Mouse (Mus musculus): ENCODE measurements around the gene Gnb1.

Gnb1 gene

GRCm38 (mm10) chr4:155485521-155485920 is 5.6 kb upstream of the Gnb1 start:
- no peak for DNase-seq (ENCODE audit: low spot score)

GRCm38 (mm10) chr4:155487746-155488145 is 3.4 kb upstream of the Gnb1 start:
- no peak for DNase-seq (ENCODE audit: low spot score)

- peak; percentile 42 for DNase-seq (ENCODE audit: low spot score)
Measured at GRCm38 (mm10) chr4:155488232-155489025, 2.7 kb upstream of the Gnb1 start.

GRCm38 (mm10) chr4:155489101-155489970 is 1.8 kb upstream of the Gnb1 start:
- no peak for DNase-seq (ENCODE audit: low spot score)

- no peak for DNase-seq (ENCODE audit: low spot score)
Measured at GRCm38 (mm10) chr4:155490456-155490855, 705 bp upstream of the Gnb1 start.

GRCm38 (mm10) chr4:155491529-155492130 is 469 bp downstream of the Gnb1 start:
- DNase-seq (ENCODE audit: low spot score): peak; percentile 27

GRCm38 (mm10) chr4:155492131-155492633 is 1.0 kb downstream of the Gnb1 start:
- DNase-seq (ENCODE audit: low spot score): peak; percentile 54

GRCm38 (mm10) chr4:155494891-155495290 is 3.7 kb downstream of the Gnb1 start:
- DNase-seq (ENCODE audit: low spot score): no peak

GRCm38 (mm10) chr4:155497963-155498362 is 6.8 kb downstream of the Gnb1 start:
- DNase-seq (ENCODE audit: low spot score): no peak

GRCm38 (mm10) chr4:155501126-155501525 is 10.0 kb downstream of the Gnb1 start:
- no peak for DNase-seq (ENCODE audit: low spot score)

GRCm38 (mm10) chr4:155505067-155505466 is 13.9 kb downstream of the Gnb1 start:
- DNase-seq (ENCODE audit: low spot score): no peak

- no peak for DNase-seq (ENCODE audit: low spot score)
Measured at GRCm38 (mm10) chr4:155505671-155506295, 14.6 kb downstream of the Gnb1 start.

- no peak for DNase-seq (ENCODE audit: low spot score)
Measured at GRCm38 (mm10) chr4:155508614-155509013, 17.5 kb downstream of the Gnb1 start.

GRCm38 (mm10) chr4:155510981-155511380 is 19.8 kb downstream of the Gnb1 start:
- no peak for DNase-seq (ENCODE audit: low spot score)

GRCm38 (mm10) chr4:155514810-155515209 is 23.6 kb downstream of the Gnb1 start:
- DNase-seq (ENCODE audit: low spot score): no peak

- no peak for DNase-seq (ENCODE audit: low spot score)
Measured at GRCm38 (mm10) chr4:155517948-155518517, 26.9 kb downstream of the Gnb1 start.

- DNase-seq (ENCODE audit: low spot score): no peak
Measured at GRCm38 (mm10) chr4:155522327-155522726, 31.2 kb downstream of the Gnb1 start.

- no peak for DNase-seq (ENCODE audit: low spot score)
Measured at GRCm38 (mm10) chr4:155525751-155526150, 34.6 kb downstream of the Gnb1 start.

GRCm38 (mm10) chr4:155529294-155529693 is 38.1 kb downstream of the Gnb1 start:
- no peak for DNase-seq (ENCODE audit: low spot score)

GRCm38 (mm10) chr4:155549993-155550392 is 58.8 kb downstream of the Gnb1 start:
- no peak for DNase-seq (ENCODE audit: low spot score)

- no peak for DNase-seq (ENCODE audit: low spot score)
Measured at GRCm38 (mm10) chr4:155550446-155550845, 59.3 kb downstream of the Gnb1 start.

- no peak for DNase-seq (ENCODE audit: low spot score)
Measured at GRCm38 (mm10) chr4:155551073-155551472, 59.9 kb downstream of the Gnb1 start.
